Mouse (Mus musculus): ENCODE data around the gene Nmt1. TPM values are rescaled to one million over a fixed set of nuclear protein-coding genes. Genes with fewer than 3 reads are reported as not detected.

Nmt1 gene
- polyA plus RNA-seq, 1 experiment from 2014 or later: 63.2 TPM

- peaks cover 34% of the 10 kb centered on the region for H3K4me1 ChIP-seq
- no peaks in the 10 kb centered on the region for H3K27me3 ChIP-seq
- ATAC-seq (replicated peaks; ENCODE audit: low FRiP score): no peak
- H3K36me3 ChIP-seq: peaks cover 27% of the 10 kb centered on the region
- H3K4me2 ChIP-seq: no peak overlapping the region
- no peak overlapping the region for H3K4me3 ChIP-seq (replicated peaks)
- WGBS: 66% methylated on average over 6 of the region's 6 CpGs
- H3K9ac ChIP-seq: no peak overlapping the region
- H3K9me3 ChIP-seq (replicated peaks): no peaks in the 10 kb centered on the region
- H3K27ac ChIP-seq: no peak overlapping the region
These were observed 21.0 kb upstream of the Nmt1 start for GRCm38 (mm10) chr11:103007001-103007340.

GRCm38 (mm10) chr11:103008558-103008957 lies 19.4 kb upstream of the Nmt1 start:
- WGBS: 85% methylated on average over 7 of the region's 7 CpGs
- H3K27ac ChIP-seq: no peak overlapping the region
- H3K9me3 ChIP-seq (replicated peaks): no peaks in the 10 kb centered on the region
- H3K4me1 ChIP-seq: peaks cover 28% of the 10 kb centered on the region
- peaks cover 38% of the 10 kb centered on the region for H3K36me3 ChIP-seq
- no peaks in the 10 kb centered on the region for H3K27me3 ChIP-seq
- ATAC-seq (replicated peaks; ENCODE audit: low FRiP score): no peak
- H3K4me2 ChIP-seq: no peak overlapping the region
- no peak overlapping the region for H3K4me3 ChIP-seq (replicated peaks)
- H3K9ac ChIP-seq: no peak overlapping the region

GRCm38 (mm10) chr11:103009208-103009607 lies 18.8 kb upstream of the Nmt1 start:
- 91% methylated on average over 8 of the region's 8 CpGs for WGBS
- Histone ChIP-seq H3K4me2 (no peak overlapping the region), H3K27ac (no peak overlapping the region), H3K36me3 (peaks cover 40% of the 10 kb centered on the region), H3K9ac (no peak overlapping the region), H3K4me3 (replicated peaks) (no peak overlapping the region), H3K9me3 (replicated peaks) (no peaks in the 10 kb centered on the region), H3K4me1 (peaks cover 28% of the 10 kb centered on the region), H3K27me3 (no peaks in the 10 kb centered on the region)
- no peak for ATAC-seq (replicated peaks; ENCODE audit: low FRiP score)

GRCm38 (mm10) chr11:103010454-103011205 lies 17.4 kb upstream of the Nmt1 start:
- Histone ChIP-seq H3K9me3 (replicated peaks) (no peaks in the 10 kb centered on the region), H3K27me3 (no peaks in the 10 kb centered on the region), H3K27ac (no peak overlapping the region), H3K36me3 (peaks cover 38% of the 10 kb centered on the region), H3K9ac (no peak overlapping the region), H3K4me2 (no peak overlapping the region), H3K4me1 (peaks cover 39% of the 10 kb centered on the region), H3K4me3 (replicated peaks) (no peak overlapping the region)
- no peak for ATAC-seq (replicated peaks; ENCODE audit: low FRiP score)
- 81% methylated on average over 13 of the region's 13 CpGs for WGBS

GRCm38 (mm10) chr11:103011206-103011497 lies 16.8 kb upstream of the Nmt1 start:
- 79% methylated on average over 2 of the region's 2 CpGs for WGBS
- no peak overlapping the region for H3K27ac ChIP-seq
- peaks cover 37% of the 10 kb centered on the region for H3K36me3 ChIP-seq
- no peak overlapping the region for H3K4me3 ChIP-seq (replicated peaks)
- no peaks in the 10 kb centered on the region for H3K9me3 ChIP-seq (replicated peaks)
- H3K9ac ChIP-seq: no peak overlapping the region
- H3K4me2 ChIP-seq: no peak overlapping the region
- H3K4me1 ChIP-seq: peaks cover 44% of the 10 kb centered on the region
- no peak for ATAC-seq (replicated peaks; ENCODE audit: low FRiP score)
- no peaks in the 10 kb centered on the region for H3K27me3 ChIP-seq

GRCm38 (mm10) chr11:103015881-103016825 lies 11.8 kb upstream of the Nmt1 start:
- Histone ChIP-seq H3K9ac (peak overlapping the region; percentile 89), H3K4me2 (peak overlapping the region; percentile 63), H3K4me3 (replicated peaks) (peak overlapping the region; percentile 86), H3K4me1 (peaks cover 29% of the 10 kb centered on the region), H3K36me3 (peaks cover 28% of the 10 kb centered on the region), H3K9me3 (replicated peaks) (no peaks in the 10 kb centered on the region), H3K27me3 (no peaks in the 10 kb centered on the region), H3K27ac (peak overlapping the region; percentile 94)
- 41% methylated on average over 27 of the region's 27 CpGs for WGBS
- no peak for ATAC-seq (replicated peaks; ENCODE audit: low FRiP score)

GRCm38 (mm10) chr11:103016930-103017329 lies 11.1 kb upstream of the Nmt1 start:
- H3K9me3 ChIP-seq (replicated peaks): no peaks in the 10 kb centered on the region
- peak; percentile 97 for ATAC-seq (replicated peaks; ENCODE audit: low FRiP score)
- H3K9ac ChIP-seq: peak overlapping the region; percentile 89
- WGBS: under 1% methylated on average over 41 of the region's 41 CpGs
- peak overlapping the region; percentile 63 for H3K4me2 ChIP-seq
- peaks cover 24% of the 10 kb centered on the region for H3K4me1 ChIP-seq
- H3K36me3 ChIP-seq: peaks cover 22% of the 10 kb centered on the region
- H3K4me3 ChIP-seq (replicated peaks): peak overlapping the region; percentile 86
- H3K27me3 ChIP-seq: no peaks in the 10 kb centered on the region
- peak overlapping the region; percentile 94 for H3K27ac ChIP-seq

GRCm38 (mm10) chr11:103017661-103018060 lies 10.3 kb upstream of the Nmt1 start:
- H3K27me3 ChIP-seq: no peaks in the 10 kb centered on the region
- peaks cover 24% of the 10 kb centered on the region for H3K4me1 ChIP-seq
- H3K4me3 ChIP-seq (replicated peaks): no peak overlapping the region
- 50% methylated on average over 9 of the region's 9 CpGs for WGBS
- peak overlapping the region; percentile 63; the same call in 1 of the 2 replicates for H3K4me2 ChIP-seq
- ATAC-seq (replicated peaks; ENCODE audit: low FRiP score): no peak
- peaks cover 16% of the 10 kb centered on the region for H3K36me3 ChIP-seq
- no peaks in the 10 kb centered on the region for H3K9me3 ChIP-seq (replicated peaks)
- H3K9ac ChIP-seq: no peak overlapping the region
- H3K27ac ChIP-seq: 0 out of 2 replicates have a peak overlapping the region, but pooled peaks have one; percentile 14

- Histone ChIP-seq H3K27me3 (no peaks in the 10 kb centered on the region), H3K27ac (no peak overlapping the region), H3K4me3 (replicated peaks) (no peak overlapping the region), H3K4me1 (peaks cover 24% of the 10 kb centered on the region), H3K4me2 (no peak overlapping the region), H3K36me3 (peaks cover 7% of the 10 kb centered on the region), H3K9me3 (replicated peaks) (no peaks in the 10 kb centered on the region), H3K9ac (no peak overlapping the region)
- 59% methylated on average over 6 of the region's 6 CpGs for WGBS
- no peak for ATAC-seq (replicated peaks; ENCODE audit: low FRiP score)
These were observed 9.1 kb upstream of the Nmt1 start for GRCm38 (mm10) chr11:103018860-103019259.

- peaks cover 24% of the 10 kb centered on the region for H3K4me1 ChIP-seq
- 91% methylated on average over 7 of the region's 7 CpGs for WGBS
- no peaks in the 10 kb centered on the region for H3K9me3 ChIP-seq (replicated peaks)
- H3K27me3 ChIP-seq: no peaks in the 10 kb centered on the region
- no peak overlapping the region for H3K4me3 ChIP-seq (replicated peaks)
- H3K9ac ChIP-seq: no peak overlapping the region
- H3K27ac ChIP-seq: no peak overlapping the region
- peaks cover 7% of the 10 kb centered on the region for H3K36me3 ChIP-seq
- no peak overlapping the region for H3K4me2 ChIP-seq
- ATAC-seq (replicated peaks; ENCODE audit: low FRiP score): no peak
These were observed 8.7 kb upstream of the Nmt1 start for GRCm38 (mm10) chr11:103019325-103019724.

GRCm38 (mm10) chr11:103020713-103021335 lies 7.2 kb upstream of the Nmt1 start:
- Histone ChIP-seq H3K27me3 (no peaks in the 10 kb centered on the region), H3K4me1 (peaks cover 11% of the 10 kb centered on the region), H3K9ac (no peak overlapping the region), H3K36me3 (peaks cover 15% of the 10 kb centered on the region), H3K4me2 (no peak overlapping the region), H3K27ac (no peak overlapping the region), H3K9me3 (replicated peaks) (no peaks in the 10 kb centered on the region), H3K4me3 (replicated peaks) (no peak overlapping the region)
- 73% methylated on average over 3 of the region's 3 CpGs for WGBS
- no peak for ATAC-seq (replicated peaks; ENCODE audit: low FRiP score)

GRCm38 (mm10) chr11:103023974-103024373 lies 4.0 kb upstream of the Nmt1 start:
- no peak for ATAC-seq (replicated peaks; ENCODE audit: low FRiP score)
- Histone ChIP-seq H3K4me2 (no peak overlapping the region), H3K27me3 (no peaks in the 10 kb centered on the region), H3K9ac (no peak overlapping the region), H3K4me1 (peaks cover 13% of the 10 kb centered on the region), H3K4me3 (replicated peaks) (no peak overlapping the region), H3K27ac (no peak overlapping the region), H3K36me3 (peaks cover 26% of the 10 kb centered on the region), H3K9me3 (replicated peaks) (no peaks in the 10 kb centered on the region)
- 98% methylated on average over 3 of the region's 3 CpGs for whole genome bisulfite sequencing
